Mouse (Mus musculus) liver, embryonic 14.5 days (tissue): ENCODE data around the gene Fbxo48.

Source experiments
- CTCF ChIP-seq: IDR thresholded peaks from 2 replicates; pipeline ENCODE4 v1.5.1; 2016; ENCODE audit warnings: antibody characterized with exemption, low read depth, control low read depth
- EP300 ChIP-seq: IDR thresholded peaks from 2 replicates; pipeline ENCODE4 v1.6.1; 2016; ENCODE audit warnings: antibody characterized with exemption, low read depth

GRCm38 (mm10) chr11:16950226-16950975 is 774 bp upstream of the Fbxo48 start:
- TF ChIP-seq CTCF (no peak), EP300 (no peak)
